Mouse (Mus musculus) limb, embryonic 14.5 days (tissue): Measurements from ENCODE around the gene Fam131c. TPM values are rescaled to one million over a fixed set of nuclear protein-coding genes. Genes with fewer than 3 reads are reported as not detected.

Experiments
- ATAC-seq: fragments of 200-750 bp; cut with Nextera tagmentation; 2 replicates; pipeline ENCODE4 v1.8.0; 2017; ENCODE audit warnings: low read depth, moderate number of reproducible peaks, moderate TSS enrichment; ENCODE audit not compliant: low FRiP score
- DNase-seq: peaks from one replicate; pipeline ENCODE4 v3.0.0-alpha.2; 2015; ENCODE audit warnings: low spot score
- H3K27ac ChIP-seq: fragments of 300-500 bp; sonication (generic); replicated peaks from 2 replicates; pipeline ENCODE4 v1.5.1; 2014; ENCODE audit warnings: low read depth, mild to moderate bottlenecking, low read length, moderate library complexity, mixed read lengths
- H3K27me3 ChIP-seq: fragments of 300-500 bp; sonication (generic); 2 replicates; pipeline ENCODE4 v1.6.1; 2014; ENCODE audit warnings: low read length, mixed read lengths; ENCODE audit not compliant: control insufficient read depth, insufficient read depth
- H3K36me3 ChIP-seq: fragments of 300-500 bp; sonication (generic); 2 replicates; pipeline ENCODE4 v1.6.1; 2014; ENCODE audit warnings: mild to moderate bottlenecking, low read length, moderate library complexity, mixed read lengths; ENCODE audit not compliant: control insufficient read depth, insufficient read depth
- H3K4me1 ChIP-seq: fragments of 300-500 bp; sonication (generic); 2 replicates; pipeline ENCODE4 v1.6.1; 2014; ENCODE audit warnings: antibody characterized with exemption, low read length, mixed read lengths; ENCODE audit not compliant: control insufficient read depth, insufficient read depth
- H3K4me2 ChIP-seq: fragments of 300-500 bp; sonication (generic); replicated peaks from 2 replicates; pipeline ENCODE4 v1.6.1; 2014; ENCODE audit warnings: low read depth, mild to moderate bottlenecking, low read length, moderate library complexity; ENCODE audit not compliant: severe bottlenecking
- H3K4me3 ChIP-seq: fragments of 300-500 bp; sonication (generic); replicated peaks from 2 replicates; pipeline ENCODE4 v1.5.1; 2014; ENCODE audit warnings: low read length
- H3K9ac ChIP-seq: fragments of 300-500 bp; sonication (generic); 2 replicates; pipeline ENCODE4 v1.6.1; 2014; ENCODE audit warnings: mild to moderate bottlenecking, low read depth, low read length, moderate library complexity; ENCODE audit not compliant: severe bottlenecking
- H3K9me3 ChIP-seq: fragments of 300-500 bp; sonication (generic); 2 replicates; pipeline ENCODE4 v1.6.1; 2016; ENCODE audit warnings: low read length; ENCODE audit not compliant: control insufficient read depth
- POLR2A ChIP-seq: fragments of 200-500 bp; IDR thresholded peaks from 2 replicates; pipeline ENCODE4 v1.8.0; 2012; ENCODE audit warnings: inconsistent platforms, mild to moderate bottlenecking, moderate library complexity, borderline replicate concordance; ENCODE audit not compliant: insufficient read depth, insufficient read length; ENCODE audit errors: extremely low read depth
- WGBS: fragments of 180-500 bp; shearing (Covaris S2); extraction: QIAGEN DNeasy Blood & Tissue Kit; methylation state at CpG from one replicate; pipeline ENCODE4 v1.1.7; 2014; 5-methylcytosine and 5-hydroxymethylcytosine counted together
- polyA plus RNA-seq, 2 experiments: library from polyadenylated mRNA; depleted of rRNA in 1 of 2; stranded (reverse) in 1 of 2; unstranded in 1 of 2; fragments of >200 nt; fragmentation: Nextera tagmentation in 1 of 2; extraction: Ambion mirVana in 1 of 2; gene quantifications; 2 replicates each; pipeline versions ENCODE4 v1.2.1 to v1.2.3; 2012 to 2014

Gene Fam131c
- polyA plus RNA-seq, 2 experiments = 1.2 to 1.6 TPM

- no peak overlapping the region for H3K4me3 ChIP-seq
- 53% methylated on average over 14 of the region's 14 CpGs for WGBS
- no peaks in the 10 kb centered on the region for H3K9me3 ChIP-seq
- DNase-seq (no peak), ATAC-seq (no peak)
- no peak overlapping the region for H3K4me2 ChIP-seq
- peak overlapping the region; percentile 25; the same call in 1 of the 2 replicates for H3K9ac ChIP-seq
- H3K36me3 ChIP-seq = no peaks in the 10 kb centered on the region
- H3K27me3 ChIP-seq = no peaks in the 10 kb centered on the region
- peaks cover 19% of the 10 kb centered on the region for H3K4me1 ChIP-seq
- TF ChIP-seq POLR2A = no peak
- no peak overlapping the region for H3K27ac ChIP-seq
These were observed 53.4 kb downstream of the Fam131c start for GRCm38 (mm10) chr4:141421423-141421822.

DNA sequence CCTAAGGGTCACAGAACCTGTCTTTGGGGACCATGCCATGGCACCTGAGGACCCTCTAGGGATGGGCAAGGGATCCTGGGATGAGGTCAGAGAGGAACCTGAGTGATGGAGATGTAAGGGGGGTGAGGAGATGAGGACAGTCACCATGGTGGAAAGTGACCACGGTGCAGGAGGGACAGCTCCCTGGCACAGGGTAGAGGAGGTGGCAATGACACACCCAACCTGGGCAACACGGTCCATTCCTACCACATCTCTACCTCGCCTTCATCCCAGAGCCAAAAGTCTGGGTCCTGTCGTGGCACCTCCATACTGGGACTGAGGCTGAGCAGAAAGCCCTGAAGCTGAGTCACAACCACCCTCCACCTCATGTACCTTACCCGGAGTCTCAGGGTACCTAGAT lies 54.8 kb downstream of the Fam131c start:
- DNase-seq (no peak), ATAC-seq (no peak)
- Histone ChIP-seq H3K27ac (no peak overlapping the region), H3K4me2 (no peak overlapping the region), H3K4me3 (no peak overlapping the region), H3K9me3 (no peaks in the 10 kb centered on the region), H3K27me3 (no peaks in the 10 kb centered on the region), H3K36me3 (no peaks in the 10 kb centered on the region), H3K4me1 (peaks cover 20% of the 10 kb centered on the region), H3K9ac (no peak overlapping the region)
- TF ChIP-seq POLR2A = no peak
- WGBS = 89% methylated on average over 5 of the region's 5 CpGs

DNA sequence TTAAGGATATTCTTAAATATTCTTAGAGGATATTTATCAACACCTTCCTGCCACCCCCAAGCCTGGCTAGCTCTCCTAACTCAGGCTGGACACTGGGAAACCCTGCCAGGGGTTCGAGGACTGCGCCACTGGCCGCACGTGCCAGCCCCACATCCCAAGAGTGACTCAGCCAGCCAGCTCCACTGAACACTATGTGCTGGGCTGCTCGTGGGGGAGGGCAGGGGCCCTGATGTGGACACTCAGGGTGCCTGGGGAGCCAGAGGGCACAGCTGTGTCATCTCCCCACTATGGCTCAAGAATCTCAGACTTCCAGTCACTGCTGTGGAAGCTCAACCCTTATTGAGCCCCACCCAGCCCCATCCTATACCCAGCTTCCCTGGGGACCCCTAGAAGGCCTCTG lies 55.3 kb downstream of the Fam131c start:
- no peak for DNase-seq
- Histone ChIP-seq H3K9me3 (no peaks in the 10 kb centered on the region), H3K4me3 (no peak overlapping the region), H3K4me2 (no peak overlapping the region), H3K36me3 (no peaks in the 10 kb centered on the region), H3K27me3 (no peaks in the 10 kb centered on the region), H3K4me1 (peaks cover 20% of the 10 kb centered on the region), H3K9ac (no peak overlapping the region), H3K27ac (no peak overlapping the region)
- WGBS = 74% methylated on average over 5 of the region's 5 CpGs
- TF ChIP-seq POLR2A = no peak
- no peak for ATAC-seq

- 88% methylated on average over 13 of the region's 13 CpGs for WGBS
These were observed 55.8 kb downstream of the Fam131c start for GRCm38 (mm10) chr4:141423691-141424431.

GRCm38 (mm10) chr4:141425484-141426479 lies 57.8 kb downstream of the Fam131c start:
- DNase-seq (peak; percentile 66), ATAC-seq (peak; percentile 91)
- Histone ChIP-seq H3K4me1 (peaks cover 18% of the 10 kb centered on the region), H3K9ac (peak overlapping the region; percentile 55), H3K4me3 (peak overlapping the region; percentile 43), H3K27ac (0 out of 2 replicates have a peak overlapping the region, but pooled peaks have one; percentile 58), H3K4me2 (peak overlapping the region; percentile 91), H3K27me3 (no peaks in the 10 kb centered on the region), H3K9me3 (no peaks in the 10 kb centered on the region), H3K36me3 (no peaks in the 10 kb centered on the region)
- WGBS = 5% methylated on average over 31 of the region's 36 CpGs
- TF ChIP-seq POLR2A = no peak

More at GRCm38 (mm10) chr4:141423691-141424431, 55.8 kb downstream of the Fam131c start:
- Histone ChIP-seq H3K4me2 (no peak overlapping the region), H3K27me3 (no peaks in the 10 kb centered on the region), H3K9ac (no peak overlapping the region), H3K4me1 (peaks cover 20% of the 10 kb centered on the region), H3K36me3 (no peaks in the 10 kb centered on the region), H3K9me3 (no peaks in the 10 kb centered on the region), H3K4me3 (no peak overlapping the region), H3K27ac (no peak overlapping the region)
- ATAC-seq (no peak), DNase-seq (no peak)
- TF ChIP-seq POLR2A = no peak
